Mouse (Mus musculus) forebrain, postnatal 0 days (tissue): ENCODE measurements at regions not wholly inside any gene's neighbourhood (a gene's known extent, or its start where the extent isn't known, plus 50 kb on each side); places are given as distances from the start of the nearest gene placed in this dataset.

Experiments
- ATAC-seq: fragments of 200-750 bp; cut with Nextera tagmentation; 2 replicates; pipeline ENCODE4 v1.8.0; 2017; ENCODE audit warnings: mild to moderate bottlenecking, moderate library complexity
- DNase-seq: peaks from one replicate; pipeline ENCODE4 v3.0.0-alpha.2; 2015
- H3K27ac ChIP-seq: fragments of 300-500 bp; sonication (generic); 2 replicates; pipeline ENCODE4 v1.5.1; 2014; ENCODE audit warnings: low read depth, mild to moderate bottlenecking, antibody characterized with exemption, low read length, moderate library complexity, mixed read lengths
- H3K27me3 ChIP-seq: fragments of 300-500 bp; sonication (generic); 2 replicates; pipeline ENCODE4 v1.6.1; 2014; ENCODE audit warnings: mild to moderate bottlenecking, low read length, mixed read lengths; ENCODE audit not compliant: insufficient read depth
- H3K36me3 ChIP-seq: fragments of 300-500 bp; sonication (generic); 2 replicates; pipeline ENCODE4 v1.6.1; 2014; ENCODE audit warnings: mild to moderate bottlenecking, moderate library complexity; ENCODE audit not compliant: insufficient read depth
- H3K4me1 ChIP-seq: fragments of 300-500 bp; sonication (generic); 2 replicates; pipeline ENCODE4 v1.6.1; 2014; ENCODE audit warnings: antibody characterized with exemption; ENCODE audit not compliant: insufficient read depth
- H3K4me2 ChIP-seq: fragments of 300-500 bp; sonication (generic); 2 replicates; pipeline ENCODE4 v1.6.1; 2014; ENCODE audit warnings: low read depth, mild to moderate bottlenecking, moderate library complexity
- H3K4me3 ChIP-seq: fragments of 300-500 bp; sonication (generic); 2 replicates; pipeline ENCODE4 v1.5.1; 2014; ENCODE audit warnings: low read depth, low read length, mixed read lengths
- H3K9ac ChIP-seq: fragments of 300-500 bp; sonication (generic); 2 replicates; pipeline ENCODE4 v1.6.1; 2014; ENCODE audit warnings: mild to moderate bottlenecking
- H3K9me3 ChIP-seq: fragments of 300-500 bp; sonication (generic); 2 replicates; pipeline ENCODE4 v1.6.1; 2016; ENCODE audit warnings: low read length
- CTCF ChIP-seq: sonication (generic); IDR thresholded peaks from 2 replicates; pipeline ENCODE4 v1.5.1; 2016; ENCODE audit warnings: antibody characterized with exemption, control low read depth, low read depth
- WGBS: fragments of 180-500 bp; shearing (Covaris S2); extraction: QIAGEN DNeasy Blood & Tissue Kit; methylation state at CpG from one replicate; pipeline ENCODE4 v1.1.7; 2014; 5-methylcytosine and 5-hydroxymethylcytosine counted together

GRCm38 (mm10) chrX:76795304-76795703 lies 192.6 kb upstream of the Cldn34d start:
- H3K4me1 ChIP-seq = no peaks in the 10 kb centered on the region
- no peak overlapping the region for H3K27ac ChIP-seq
- H3K36me3 ChIP-seq = no peaks in the 10 kb centered on the region
- peak; percentile 17 for DNase-seq
- no peaks in the 10 kb centered on the region for H3K27me3 ChIP-seq
- H3K4me2 ChIP-seq = no peak overlapping the region
- H3K9ac ChIP-seq = no peak overlapping the region
- 74% methylated on average over 1 of the region's 1 CpGs for WGBS
- TF ChIP-seq CTCF = no peak
- H3K4me3 ChIP-seq = no peak overlapping the region
- no peaks in the 10 kb centered on the region for H3K9me3 ChIP-seq
- ATAC-seq = peak; percentile 67

- Histone ChIP-seq H3K27me3 (no peaks in the 10 kb centered on the region), H3K9ac (no peak overlapping the region), H3K27ac (no peak overlapping the region), H3K9me3 (no peaks in the 10 kb centered on the region), H3K4me2 (no peak overlapping the region), H3K36me3 (no peaks in the 10 kb centered on the region), H3K4me3 (no peak overlapping the region), H3K4me1 (no peaks in the 10 kb centered on the region)
- DNase-seq (peak; percentile 37), ATAC-seq (peak; percentile 86)
- peak; percentile 41 for TF ChIP-seq CTCF
Measured at GRCm38 (mm10) chrX:76790613-76791012, 187.9 kb upstream of the Cldn34d start.

GRCm38 (mm10) chrX:76780044-76780443 lies 177.3 kb upstream of the Cldn34d start:
- H3K4me1 ChIP-seq = no peaks in the 10 kb centered on the region
- no peak overlapping the region for H3K4me2 ChIP-seq
- peak; percentile 30 for DNase-seq

More at GRCm38 (mm10) chrX:76780044-76780443, 177.3 kb upstream of the Cldn34d start:
- Histone ChIP-seq H3K9me3 (no peaks in the 10 kb centered on the region), H3K36me3 (no peaks in the 10 kb centered on the region), H3K4me3 (no peak overlapping the region), H3K27me3 (no peaks in the 10 kb centered on the region), H3K27ac (no peak overlapping the region), H3K9ac (no peak overlapping the region)
- ATAC-seq = peak; percentile 86
- no peak for TF ChIP-seq CTCF
